Mouse (Mus musculus): ENCODE data around the gene Fiz1. TPM values are rescaled to one million over a fixed set of nuclear protein-coding genes. Genes with fewer than 3 reads are reported as not detected.

Gene Fiz1
- total RNA-seq (2022): 10 to 100 TPM; 21.3 to 23.5 (median 23.2) TPM

GRCm38 (mm10) chr7:5014251-5015117 is at the start of gene Fiz1, which contains the start of gene Zfp524:
Gene Fiz1 (minus strand): TSS chr7:5014697.
Gene Zfp524 (plus strand): TSS chr7:5014415.
- peak; percentile 95 to 96 for DNase-seq (ENCODE audit: low spot score in 2 of 2)

DNA sequence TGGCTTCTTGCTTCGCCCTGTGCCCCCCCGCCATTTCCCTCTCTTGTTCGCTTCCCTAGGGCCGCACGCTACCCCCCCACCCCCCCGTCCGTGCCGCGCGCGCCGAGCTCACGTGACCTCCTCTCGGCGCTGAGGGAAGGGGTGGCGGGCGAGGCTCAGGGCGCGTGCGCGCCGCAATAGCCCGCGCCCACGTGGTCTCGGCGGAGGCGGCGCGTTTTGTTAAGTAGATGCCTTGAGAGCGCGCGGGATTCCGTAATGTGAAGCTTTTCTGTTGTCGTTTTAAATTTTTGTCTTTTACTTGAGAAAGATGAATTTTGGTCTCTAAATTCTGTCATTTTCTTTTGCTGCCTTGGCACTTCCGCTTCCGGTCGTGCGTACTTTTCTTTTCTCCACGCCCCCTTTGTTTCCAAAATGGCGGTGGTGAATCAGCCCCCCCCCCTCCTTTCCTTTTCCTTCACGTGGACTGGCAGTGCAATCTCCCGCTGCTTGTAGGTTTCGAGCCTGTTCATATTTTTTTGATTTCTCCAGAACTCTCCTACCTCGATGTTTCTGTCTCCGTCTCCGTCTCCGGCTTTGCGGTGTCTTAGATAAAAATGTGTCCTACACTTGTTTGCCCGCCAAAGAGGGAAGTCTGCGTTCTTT is 48.0 kb upstream of the Fiz1 start:
- DNase-seq (ENCODE audit: low spot score in 2 of 2): no peak

GRCm38 (mm10) chr7:5061774-5062359 is 47.4 kb upstream of the Fiz1 start, which contains the start of gene U2af2:
Gene U2af2 (plus strand): TSS chr7:5062143.
- DNase-seq (ENCODE audit: low spot score in 2 of 2): peak; percentile 82 to 92

- peak; percentile 96 to 98 for DNase-seq (ENCODE audit: low spot score in 2 of 2)
These were observed 46.7 kb upstream of the Fiz1 start for GRCm38 (mm10) chr7:5060944-5061773.

GRCm38 (mm10) chr7:5060239-5060731 is 45.8 kb upstream of the Fiz1 start:
- peak in 1 of 2 experiments; percentile 82 for DNase-seq (ENCODE audit: low spot score in 2 of 2)

DNA sequence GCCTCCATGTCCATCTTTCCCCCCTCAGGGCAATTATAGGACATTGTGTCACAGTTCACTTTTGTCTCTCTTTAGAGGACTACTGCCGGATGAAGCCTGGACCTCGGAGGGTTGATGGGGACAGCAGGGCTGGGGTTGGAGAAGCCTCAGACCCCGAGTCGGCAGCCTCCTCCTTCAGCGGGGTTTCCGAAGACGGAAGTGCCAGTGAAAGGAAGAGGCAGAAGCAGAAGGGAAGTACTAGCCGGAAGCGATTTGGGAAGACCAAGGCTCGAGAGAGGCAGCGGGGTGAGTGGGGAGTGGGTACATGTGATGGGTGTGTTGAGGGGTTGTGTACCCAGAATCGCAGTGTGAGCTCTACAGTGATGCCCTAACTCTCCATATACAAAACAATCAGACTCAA is 44.9 kb upstream of the Fiz1 start:
- no peak for DNase-seq (ENCODE audit: low spot score in 2 of 2)

DNA sequence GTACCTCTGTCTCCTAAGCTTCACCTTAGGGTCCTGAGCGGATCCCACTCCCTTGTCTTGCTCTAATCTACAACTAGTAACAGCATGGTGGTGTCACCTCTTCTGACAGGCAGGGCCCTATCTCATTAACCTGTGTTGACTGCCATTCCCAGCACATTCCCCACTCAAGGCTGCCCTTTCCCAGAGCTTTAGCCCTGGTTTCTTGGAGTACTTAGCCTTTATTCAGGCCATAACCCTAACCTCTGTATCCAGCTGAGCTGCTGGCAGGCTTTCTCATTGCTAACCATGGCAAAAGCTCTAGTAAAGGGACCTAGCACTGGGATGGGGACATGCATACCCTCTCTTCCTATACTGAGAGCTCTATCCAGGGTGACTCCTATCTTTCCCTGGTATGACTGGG is 44.1 kb upstream of the Fiz1 start:
- DNase-seq (ENCODE audit: low spot score in 2 of 2): no peak

GRCm38 (mm10) chr7:5057804-5058203 is 43.3 kb upstream of the Fiz1 start:
- no peak for DNase-seq (ENCODE audit: low spot score in 2 of 2)

- DNase-seq (ENCODE audit: low spot score in 2 of 2): no peak
These were observed 42.9 kb upstream of the Fiz1 start for GRCm38 (mm10) chr7:5057381-5057780.

- DNase-seq (ENCODE audit: low spot score in 2 of 2): peak in 1 of 2 experiments; percentile 54
These were observed 42.3 kb upstream of the Fiz1 start for GRCm38 (mm10) chr7:5056651-5057263.

DNA sequence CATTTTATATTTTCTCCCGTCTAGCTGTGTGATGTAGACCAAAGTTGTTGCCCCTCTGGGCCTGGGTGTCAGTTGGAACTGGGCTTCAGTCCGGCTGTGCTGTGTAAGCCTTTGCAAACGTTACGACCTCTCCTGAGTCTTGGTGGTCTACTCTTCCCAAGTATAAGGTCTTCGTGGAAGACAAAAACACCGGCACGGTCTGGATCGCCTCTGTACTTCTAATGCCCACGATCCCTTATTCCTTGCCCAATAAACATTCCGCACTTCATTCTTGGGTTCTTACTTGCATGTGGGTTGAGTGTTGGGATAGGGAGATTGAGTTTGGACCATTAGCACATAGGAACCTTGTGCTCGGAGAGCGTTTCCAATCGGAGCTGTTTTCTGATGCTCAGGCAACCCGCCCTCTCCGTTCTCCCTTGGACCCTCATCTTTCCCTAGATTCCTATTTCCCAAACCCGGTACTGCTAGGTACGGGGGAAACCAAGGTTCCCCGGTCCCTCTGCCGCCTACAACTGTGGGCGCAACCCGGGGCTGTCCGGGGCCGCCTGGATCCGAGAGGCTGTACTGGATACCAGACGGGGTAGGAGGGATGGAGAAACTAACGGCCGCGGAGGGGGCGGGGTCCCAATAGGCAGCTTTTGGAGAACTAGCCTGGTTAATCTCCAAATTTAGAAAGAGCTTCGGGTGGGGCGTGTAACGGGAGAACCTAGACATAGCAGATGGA is 39.1 kb upstream of the Fiz1 start:
- DNase-seq (ENCODE audit: low spot score in 2 of 2): no peak

DNA sequence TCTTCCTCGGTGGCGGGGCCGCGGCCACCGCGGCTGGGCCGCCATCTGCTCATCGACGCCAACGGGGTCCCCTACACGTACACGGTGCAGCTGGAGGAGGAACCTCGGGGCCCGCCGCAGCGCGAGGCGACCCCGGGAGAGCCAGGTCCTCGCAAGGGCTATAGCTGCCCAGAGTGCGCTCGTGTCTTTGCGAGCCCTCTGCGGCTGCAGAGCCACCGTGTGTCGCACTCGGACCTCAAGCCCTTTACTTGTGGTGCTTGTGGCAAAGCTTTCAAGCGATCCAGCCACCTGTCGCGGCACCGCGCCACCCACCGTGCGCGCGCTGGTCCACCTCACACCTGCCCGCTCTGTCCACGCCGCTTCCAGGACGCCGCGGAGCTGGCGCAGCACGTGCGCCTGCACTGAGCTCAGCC is 38.4 kb upstream of the Fiz1 start:
- DNase-seq (ENCODE audit: low spot score in 2 of 2): no peak

DNA sequence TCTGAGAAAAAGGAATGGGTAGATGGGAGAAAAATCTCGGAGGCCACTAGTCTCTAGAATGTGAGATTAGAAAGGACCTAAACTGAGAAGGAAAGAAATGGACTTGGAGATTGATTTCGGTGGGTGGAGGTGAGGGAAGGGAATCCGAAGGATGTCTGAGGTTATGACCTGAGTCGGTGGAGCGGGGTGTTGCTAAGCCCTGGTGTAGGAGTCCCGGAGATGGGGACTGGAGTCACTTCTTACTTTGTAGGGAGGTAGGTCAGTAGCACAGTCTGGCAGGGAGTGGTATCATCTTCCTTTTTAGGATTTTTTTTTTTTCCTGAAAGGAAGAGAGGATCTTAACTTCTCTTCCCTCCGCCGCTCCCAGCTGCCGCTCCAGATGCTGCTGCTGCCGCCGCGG is 37.9 kb upstream of the Fiz1 start:
- DNase-seq (ENCODE audit: low spot score in 2 of 2): no peak

GRCm38 (mm10) chr7:5051193-5052192 is 37.0 kb upstream of the Fiz1 start, which contains the start of gene Zfp580:
Gene Zfp580 (plus strand): TSS chr7:5051538.
- peak in 1 of 2 experiments; percentile 76 for DNase-seq (ENCODE audit: low spot score in 2 of 2)

- DNase-seq (ENCODE audit: low spot score in 2 of 2): no peak
These were observed 32.8 kb upstream of the Fiz1 start for GRCm38 (mm10) chr7:5047313-5047712.

DNA sequence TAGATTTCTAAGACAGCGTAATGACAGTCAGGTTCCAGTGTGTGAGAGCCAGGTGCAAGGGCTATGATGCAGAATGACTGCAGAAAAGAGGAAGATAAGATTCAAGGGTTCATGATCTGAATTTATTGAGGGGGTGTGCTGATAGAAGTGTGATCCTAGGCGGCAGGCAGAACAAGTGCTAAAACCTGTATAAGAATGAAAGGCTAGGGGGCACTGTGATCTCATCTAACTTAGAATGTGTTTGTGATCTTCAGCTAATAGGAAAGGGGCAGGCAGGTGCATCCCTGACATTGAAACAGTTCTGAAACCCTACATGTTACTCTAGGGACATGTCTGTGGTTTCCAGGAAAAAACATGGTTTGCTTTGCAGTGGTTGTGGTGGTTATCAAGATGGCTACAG is 31.6 kb upstream of the Fiz1 start:
- no peak for DNase-seq (ENCODE audit: low spot score in 2 of 2)

DNA sequence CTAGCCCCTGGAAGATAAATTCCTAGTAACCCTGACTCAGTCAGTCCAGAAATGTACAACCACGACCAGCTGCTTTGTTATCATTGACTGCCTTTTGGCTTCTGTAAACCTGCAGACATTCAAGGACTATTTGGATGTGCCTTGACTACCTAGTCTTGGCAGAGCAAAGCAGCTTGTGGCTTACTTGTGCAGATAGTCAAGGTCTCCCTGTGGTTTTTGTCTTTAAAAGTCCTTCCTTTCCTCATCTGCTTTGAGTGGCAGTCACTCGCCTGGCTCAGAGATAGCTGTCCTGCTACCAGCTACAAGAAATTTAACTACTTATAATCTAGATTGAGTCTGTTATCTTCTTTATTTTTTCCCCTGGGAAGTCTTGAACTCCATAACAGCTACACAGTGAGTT is 30.5 kb upstream of the Fiz1 start:
- DNase-seq (ENCODE audit: low spot score in 2 of 2): no peak

DNA sequence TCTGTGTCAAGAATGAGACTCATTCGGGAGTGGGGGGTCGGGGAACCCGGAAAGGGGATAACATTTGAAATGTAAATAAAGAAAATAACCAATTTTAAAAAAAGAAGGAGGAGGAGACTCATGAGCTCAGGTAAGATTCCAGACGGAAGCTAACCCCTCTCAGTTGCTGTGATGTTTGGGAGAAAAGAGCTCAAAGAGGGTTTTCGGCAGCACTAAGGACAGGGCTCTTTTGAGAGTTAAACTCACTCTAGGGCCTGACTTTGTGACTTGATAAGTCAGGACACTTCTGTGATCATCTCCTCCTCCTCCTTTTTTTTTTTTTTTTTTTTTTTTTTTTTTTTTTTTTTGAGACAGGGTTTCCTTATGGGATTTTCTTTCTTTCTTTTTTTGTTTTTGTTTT is 24.4 kb upstream of the Fiz1 start:
- no peak for DNase-seq (ENCODE audit: low spot score in 2 of 2)
